Mouse (Mus musculus) right cerebral cortex, postnatal 36 days (tissue): ENCODE measurements around the gene Trim31.

ENCODE experiments used
- DNase-seq, 2 experiments: peaks; one replicate each; pipeline ENCODE4 v3.0.0; 2022; ENCODE audit warnings: low spot score in 2 of 2, mixed read lengths in 1 of 2

Gene Trim31

DNA sequence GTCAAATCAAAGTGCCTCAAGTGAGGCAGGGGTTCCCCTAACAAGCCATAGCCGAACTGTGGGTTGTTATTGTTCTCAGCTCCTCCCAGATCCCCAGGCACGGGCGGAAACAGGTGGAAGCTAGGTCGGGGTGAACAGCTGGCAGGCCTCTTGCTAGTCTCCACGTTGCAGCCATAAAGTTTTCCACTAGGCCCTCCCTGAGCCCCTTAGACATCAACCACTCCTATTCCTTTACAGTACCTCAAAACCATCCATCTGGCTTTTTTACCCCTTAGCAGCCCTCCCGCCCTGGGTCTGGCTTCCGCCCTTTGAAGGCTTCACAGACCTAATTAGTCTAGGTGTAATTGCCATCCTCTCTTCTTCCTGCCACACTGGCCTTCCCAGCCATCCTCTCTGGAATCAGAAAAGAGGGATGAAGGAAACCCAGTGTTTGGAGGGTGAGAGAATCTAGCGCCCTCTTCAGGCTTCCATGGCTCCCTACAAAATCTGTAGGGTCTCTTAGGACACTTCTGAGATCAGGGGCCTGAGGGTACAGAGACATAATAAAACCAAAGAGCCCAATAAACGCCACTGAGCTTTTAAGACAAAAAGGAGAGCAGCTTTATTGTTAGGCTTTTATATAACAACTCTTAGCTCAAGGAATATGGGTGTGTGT, 46.3 kb downstream of the Trim31 start:
- no peak for DNase-seq

DNA sequence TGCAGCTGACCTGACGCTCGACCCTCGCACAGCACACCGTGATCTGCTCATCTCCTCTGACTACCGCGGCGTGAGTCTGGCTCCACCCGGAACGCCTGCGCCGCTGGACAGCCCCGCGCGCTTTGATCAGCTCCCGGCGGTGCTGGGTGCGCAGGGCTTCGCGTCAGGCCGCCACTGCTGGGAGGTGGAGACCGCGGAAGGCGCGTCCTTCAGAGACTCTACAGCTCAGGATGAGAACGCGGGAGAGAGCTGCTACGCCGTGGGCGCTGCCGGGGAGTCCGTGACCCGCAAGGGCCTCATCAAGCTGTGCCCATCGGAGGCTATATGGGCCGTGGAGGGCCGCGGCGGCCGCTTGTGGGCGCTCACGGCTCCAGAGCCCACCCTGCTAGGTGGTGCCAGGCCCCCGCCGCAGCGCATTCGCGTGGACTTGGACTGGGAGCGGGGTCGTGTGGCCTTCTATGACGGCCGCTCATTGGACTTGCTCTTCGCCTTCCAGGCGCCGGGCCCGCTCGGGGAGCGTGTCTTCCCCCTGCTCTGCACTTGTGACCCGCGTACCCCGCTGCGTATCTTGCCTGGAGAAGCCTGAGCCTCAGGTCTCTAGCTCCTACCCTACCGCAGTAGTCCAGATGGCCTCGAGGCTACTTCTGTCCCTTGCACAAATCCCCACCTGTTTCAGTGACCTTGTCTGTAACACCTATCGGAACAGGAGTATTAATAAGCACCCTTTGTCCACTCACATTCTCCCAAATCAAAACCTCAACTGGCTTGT, 49.3 kb downstream of the Trim31 start:
- DNase-seq: peak in 1 of 2 experiments; percentile 55

DNA sequence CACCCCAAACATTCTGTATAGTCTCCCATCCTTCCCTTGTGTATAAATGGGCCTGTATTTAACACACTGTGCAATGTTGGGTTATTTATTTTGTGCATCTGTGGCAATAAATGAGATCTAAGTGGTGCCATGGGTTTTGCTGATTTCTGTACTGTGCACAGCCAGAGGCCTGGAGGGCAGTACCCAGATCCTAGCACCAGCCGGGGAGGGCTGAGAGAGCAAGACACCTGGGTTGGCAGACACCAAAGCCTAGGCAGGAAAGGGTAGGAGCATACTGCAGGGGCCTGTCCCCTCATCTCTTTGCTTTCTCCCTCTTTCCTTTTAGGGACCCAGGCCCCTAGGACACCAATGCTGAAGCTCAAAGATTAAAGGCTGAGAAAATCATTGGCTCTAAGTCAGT, 50.4 kb downstream of the Trim31 start:
- no peak for DNase-seq

DNA sequence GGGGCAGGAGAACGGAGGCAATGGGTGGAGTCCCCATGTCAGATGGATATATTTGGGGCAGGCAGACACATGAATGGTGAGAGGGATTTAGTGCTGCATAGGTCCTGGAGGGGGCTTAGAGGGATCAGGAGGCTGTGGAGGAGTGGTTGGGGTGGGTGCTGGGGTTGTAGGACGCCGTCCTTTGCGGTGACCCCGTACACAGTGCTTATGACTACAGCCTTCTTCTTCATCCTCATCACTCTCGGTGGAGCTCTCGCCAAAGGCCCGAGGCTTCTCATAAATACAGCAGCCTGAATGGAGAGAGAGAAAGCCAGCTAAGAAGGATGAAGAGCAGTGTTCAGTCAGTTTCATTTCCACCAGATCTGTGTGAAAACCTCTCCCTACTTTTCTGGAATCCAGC, 51.3 kb downstream of the Trim31 start:
- DNase-seq: no peak

DNA sequence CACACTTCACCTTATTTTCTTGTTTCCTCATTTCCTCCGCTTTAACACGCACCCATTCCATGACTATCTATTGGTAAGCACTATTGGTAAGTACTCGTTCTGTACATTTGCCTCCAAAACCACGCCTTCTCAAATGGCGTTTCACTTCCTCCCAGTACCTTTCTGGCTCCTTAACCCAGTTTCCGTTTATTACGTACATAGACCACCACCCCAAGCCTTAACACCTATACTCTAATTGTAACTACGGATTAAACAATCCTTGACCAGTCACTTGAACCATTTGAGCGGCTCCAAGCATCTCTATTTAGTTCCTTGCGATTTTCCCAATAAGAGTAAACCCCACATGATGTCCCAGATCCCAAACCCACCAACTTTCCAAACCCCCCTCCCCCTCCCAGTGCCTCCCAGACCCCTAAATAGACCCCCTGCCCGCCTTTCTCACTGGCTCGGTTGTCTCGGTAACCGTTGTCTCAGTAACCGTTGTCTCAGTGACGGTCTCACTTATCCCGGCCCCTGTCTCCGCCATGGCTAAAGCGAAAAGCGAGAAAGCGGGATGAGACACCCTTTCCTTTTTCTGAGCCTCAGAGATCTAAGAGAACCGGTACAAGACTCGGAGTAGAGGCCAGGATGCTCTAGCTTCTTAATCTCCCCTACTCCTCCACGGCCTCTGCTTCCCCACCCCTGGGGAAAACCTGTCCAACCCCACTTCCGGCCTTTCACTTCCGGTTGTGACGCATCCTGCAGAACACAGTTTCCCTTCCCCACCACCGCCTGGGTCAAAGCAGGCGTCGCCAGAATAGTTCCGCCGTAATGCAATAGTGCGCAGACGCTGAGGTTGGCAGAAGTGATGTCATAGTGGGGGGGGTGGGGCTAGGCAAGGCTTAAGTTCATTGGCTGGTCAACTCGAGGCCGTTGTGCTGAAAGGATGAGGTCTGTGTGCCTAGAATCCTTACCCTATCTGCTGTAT, 53.3 kb downstream of the Trim31 start, which contains the start of gene Ppp1r11:
Gene Ppp1r11 (minus strand): TSS at position 761 of the 967 bp plus-strand sequence.
- DNase-seq: peak; percentile 94 to 97

DNA sequence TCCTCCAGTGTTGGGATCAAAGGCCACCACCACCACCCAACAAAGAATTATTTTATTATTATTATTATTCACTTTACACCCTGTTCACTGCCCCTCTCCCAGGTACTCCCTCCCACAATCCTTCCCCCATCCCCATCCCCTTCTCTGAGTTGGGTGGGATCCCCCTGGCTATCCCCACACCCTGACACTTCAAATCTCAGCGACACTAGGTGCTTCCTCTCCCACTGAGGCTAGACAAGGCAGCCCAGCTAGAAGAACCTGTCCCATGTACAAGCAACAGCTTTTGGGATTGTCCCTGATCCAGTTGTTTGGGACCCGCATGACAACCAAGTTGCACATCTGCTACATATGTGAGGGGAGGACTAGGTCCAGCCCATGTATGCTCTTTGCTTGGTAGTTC, 54.7 kb downstream of the Trim31 start:
- no peak for DNase-seq

DNA sequence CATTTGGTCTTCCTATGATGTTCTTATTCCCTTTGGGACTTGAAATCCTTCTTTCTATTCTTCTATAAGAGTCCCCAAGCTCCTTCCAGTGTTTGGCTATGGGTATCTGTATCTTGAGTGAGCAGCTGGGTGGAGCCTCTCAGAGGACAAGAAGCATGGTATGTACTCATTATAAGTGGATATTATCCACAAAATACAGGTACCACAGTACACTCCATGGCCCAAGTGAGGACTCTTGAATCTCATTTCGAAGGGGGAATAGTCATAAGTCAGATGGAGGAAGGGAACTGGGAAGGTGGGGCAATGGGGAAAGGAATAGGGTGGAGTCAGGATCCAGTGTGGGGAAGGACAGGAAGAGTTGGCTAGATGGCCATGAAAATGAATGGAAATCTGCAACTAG, 55.1 kb downstream of the Trim31 start:
- DNase-seq: no peak

DNA sequence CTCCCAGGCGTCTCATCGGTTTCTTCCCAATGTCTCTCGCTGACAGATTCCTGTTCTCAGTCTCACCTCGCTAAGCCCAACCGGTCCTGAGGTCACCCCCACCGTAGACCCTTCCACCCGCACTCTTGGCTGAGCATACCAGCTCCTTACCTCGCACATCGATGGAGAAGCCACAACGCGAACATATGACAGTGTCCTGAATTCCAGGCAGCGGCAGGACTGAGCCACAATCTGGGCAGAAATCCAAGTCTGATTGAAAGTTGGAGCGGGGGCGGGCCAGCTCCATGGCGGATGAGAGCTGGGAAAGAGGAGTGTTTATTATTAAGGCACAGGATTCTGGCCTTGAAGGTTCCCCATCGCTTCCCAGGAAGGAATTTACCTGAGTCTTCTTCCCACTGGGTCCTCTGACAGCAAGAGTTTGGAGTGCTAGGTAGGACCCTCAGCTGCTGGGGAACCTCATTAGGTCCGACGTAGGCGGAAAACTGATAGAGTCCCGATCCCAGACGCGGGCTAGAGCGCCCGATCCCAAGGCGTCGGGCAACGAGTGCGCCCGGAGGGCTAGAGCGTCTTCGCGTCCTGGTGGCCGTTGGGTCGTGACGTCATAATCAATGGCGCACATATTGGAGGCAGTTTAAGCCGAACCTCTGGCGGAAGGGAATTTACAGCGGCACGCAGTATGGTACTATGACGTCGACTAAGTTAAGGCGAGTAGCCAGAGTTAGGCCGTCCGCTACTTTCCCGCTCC, 60.3 kb downstream of the Trim31 start, which contains the start of the genes Znrd1 and Znrd1as:
Gene Znrd1 (minus strand): TSS at position 561 of the 745 bp plus-strand sequence.
Gene Znrd1as (plus strand): TSS at position 594 of the 745 bp plus-strand sequence.
- DNase-seq: peak; percentile 94 to 96

DNA sequence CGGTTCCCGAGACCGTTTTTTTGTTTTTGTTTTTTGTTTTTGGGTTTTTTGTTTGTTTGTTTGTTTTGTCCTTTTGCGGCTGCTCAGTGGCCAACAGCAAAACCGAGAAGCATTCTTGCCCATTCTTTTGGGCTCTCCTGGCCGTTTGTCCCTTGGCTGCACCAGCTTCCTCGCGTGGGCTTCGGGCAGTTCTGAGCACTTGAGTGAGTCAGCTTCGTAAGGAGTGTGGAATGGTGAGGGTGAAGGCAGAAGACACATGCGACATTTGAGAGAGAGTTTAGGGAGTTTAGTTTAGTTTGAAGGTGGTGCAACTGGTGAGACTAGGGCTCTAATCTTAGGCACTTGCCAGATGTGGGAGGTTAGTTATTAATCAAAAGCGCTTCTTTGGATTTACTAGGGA, 61.0 kb downstream of the Trim31 start:
- no peak for DNase-seq
